Mouse (Mus musculus): Measurements from ENCODE around the gene Sidt2. TPM values are rescaled to one million over a fixed set of nuclear protein-coding genes. Genes with fewer than 3 reads are reported as not detected.

Sidt2 gene
- total and polyA plus RNA-seq, 3 experiments, result 14.6 to 54.4 (median 25.7) TPM

GRCm38 (mm10) chr9:45911673-45912072, 43.4 kb downstream of the Sidt2 start:
- H3K4me1 ChIP-seq (ENCODE audit: insufficient read depth, low read depth, low read length), result peaks cover 22% of the 10 kb centered on the region
- peaks cover 89% of the 10 kb centered on the region for H3K36me3 ChIP-seq (replicated peaks)
- ATAC-seq (ENCODE audit: extremely low read depth, insufficient number of reproducible peaks, low FRiP score, poor library complexity, severe bottlenecking), result no peak
- H3K9me3 ChIP-seq (replicated peaks), result no peaks in the 10 kb centered on the region
- H3K27me3 ChIP-seq (ENCODE audit: insufficient read depth, low read length), result no peaks in the 10 kb centered on the region
- no peak overlapping the region for H3K4me3 ChIP-seq (ENCODE audit: low read depth, low read length)
- TF ChIP-seq GATA2 (IDR thresholded peaks at IDR 0.05; ENCODE audit: borderline replicate concordance, low read depth, low read length) (no peak), POLR2AphosphoS5 (IDR thresholded peaks at IDR 0.05; ENCODE audit: insufficient replicate concordance, low read depth, low read length) (no peak), GATA1 (IDR thresholded peaks at IDR 0.05; ENCODE audit: borderline replicate concordance, low read length) (no peak), CTCF (IDR thresholded peaks at IDR 0.05; ENCODE audit: low read depth, low read length) (peak; percentile 50), TAL1 (conservative IDR thresholded peaks at IDR 0.05; ENCODE audit: low read depth, low read length) (no peak)
- no peak for DNase-seq (ENCODE audit: low spot score)

GRCm38 (mm10) chr9:45910995-45911394, 44.1 kb downstream of the Sidt2 start:
- Histone ChIP-seq H3K27me3 (ENCODE audit: insufficient read depth, low read length) (no peaks in the 10 kb centered on the region), H3K9me3 (replicated peaks) (no peaks in the 10 kb centered on the region), H3K4me3 (ENCODE audit: low read depth, low read length) (no peak overlapping the region), H3K36me3 (replicated peaks) (peaks cover 83% of the 10 kb centered on the region), H3K4me1 (ENCODE audit: insufficient read depth, low read depth, low read length) (peaks cover 22% of the 10 kb centered on the region)
- DNase-seq (ENCODE audit: low spot score) (no peak), ATAC-seq (ENCODE audit: extremely low read depth, insufficient number of reproducible peaks, low FRiP score, poor library complexity, severe bottlenecking) (no peak)
- TF ChIP-seq GATA1 (IDR thresholded peaks at IDR 0.05; ENCODE audit: borderline replicate concordance, low read length) (no peak), TAL1 (conservative IDR thresholded peaks at IDR 0.05; ENCODE audit: low read depth, low read length) (no peak), CTCF (IDR thresholded peaks at IDR 0.05; ENCODE audit: low read depth, low read length) (no peak), POLR2AphosphoS5 (IDR thresholded peaks at IDR 0.05; ENCODE audit: insufficient replicate concordance, low read depth, low read length) (no peak), GATA2 (IDR thresholded peaks at IDR 0.05; ENCODE audit: borderline replicate concordance, low read depth, low read length) (no peak)

GRCm38 (mm10) chr9:45907078-45907428, 48.0 kb downstream of the Sidt2 start:
- H3K4me3 ChIP-seq (ENCODE audit: low read depth, low read length), result peak overlapping the region; percentile 98
- no peaks in the 10 kb centered on the region for H3K9me3 ChIP-seq (replicated peaks)
- ATAC-seq (ENCODE audit: extremely low read depth, insufficient number of reproducible peaks, low FRiP score, poor library complexity, severe bottlenecking) (no peak), DNase-seq (ENCODE audit: low spot score) (no peak)
- no peaks in the 10 kb centered on the region for H3K27me3 ChIP-seq (ENCODE audit: insufficient read depth, low read length)
- peaks cover 58% of the 10 kb centered on the region for H3K36me3 ChIP-seq (replicated peaks)
- no peak for TF ChIP-seq GATA2 (IDR thresholded peaks at IDR 0.05; ENCODE audit: borderline replicate concordance, low read depth, low read length)
- no peak for TF ChIP-seq GATA1 (IDR thresholded peaks at IDR 0.05; ENCODE audit: borderline replicate concordance, low read length)
- no peak for TF ChIP-seq TAL1 (conservative IDR thresholded peaks at IDR 0.05; ENCODE audit: low read depth, low read length)
- TF ChIP-seq CTCF (IDR thresholded peaks at IDR 0.05; ENCODE audit: low read depth, low read length), result no peak
- no peak for TF ChIP-seq POLR2AphosphoS5 (IDR thresholded peaks at IDR 0.05; ENCODE audit: insufficient replicate concordance, low read depth, low read length)
- peaks cover 35% of the 10 kb centered on the region for H3K4me1 ChIP-seq (ENCODE audit: insufficient read depth, low read depth, low read length)

GRCm38 (mm10) chr9:45906355-45907077, 48.5 kb downstream of the Sidt2 start, which contains the start of the genes Pcsk7 and Rnf214:
TSS of gene Pcsk7 (plus strand) at chr9:45906497.
TSS of gene Rnf214 (minus strand) at chr9:45906911.
- Histone ChIP-seq H3K36me3 (replicated peaks) (peaks cover 58% of the 10 kb centered on the region), H3K9me3 (replicated peaks) (no peaks in the 10 kb centered on the region), H3K4me1 (ENCODE audit: insufficient read depth, low read depth, low read length) (peaks cover 35% of the 10 kb centered on the region), H3K4me3 (ENCODE audit: low read depth, low read length) (peak within 1 kb of the TSS; percentile 98), H3K27me3 (ENCODE audit: insufficient read depth, low read length) (no peaks in the 10 kb centered on the region)
- TF ChIP-seq GATA2 (IDR thresholded peaks at IDR 0.05; ENCODE audit: borderline replicate concordance, low read depth, low read length) (no peak), POLR2AphosphoS5 (IDR thresholded peaks at IDR 0.05; ENCODE audit: insufficient replicate concordance, low read depth, low read length) (no peak), CTCF (IDR thresholded peaks at IDR 0.05; ENCODE audit: low read depth, low read length) (peak; percentile 72), TAL1 (conservative IDR thresholded peaks at IDR 0.05; ENCODE audit: low read depth, low read length) (no peak)
- ATAC-seq (ENCODE audit: extremely low read depth, insufficient number of reproducible peaks, low FRiP score, poor library complexity, severe bottlenecking) (peak; percentile 76), DNase-seq (ENCODE audit: low spot score) (peak; percentile 98)

- TF ChIP-seq GATA1 (IDR thresholded peaks at IDR 0.05; ENCODE audit: borderline replicate concordance, low read length) (no peak), CTCF (IDR thresholded peaks at IDR 0.05; ENCODE audit: low read depth, low read length) (no peak), TAL1 (conservative IDR thresholded peaks at IDR 0.05; ENCODE audit: low read depth, low read length) (no peak), GATA2 (IDR thresholded peaks at IDR 0.05; ENCODE audit: borderline replicate concordance, low read depth, low read length) (no peak), POLR2AphosphoS5 (IDR thresholded peaks at IDR 0.05; ENCODE audit: insufficient replicate concordance, low read depth, low read length) (no peak)
- no peaks in the 10 kb centered on the region for H3K9me3 ChIP-seq (replicated peaks)
- peak; percentile 33 for DNase-seq (ENCODE audit: low spot score)
- peak overlapping the region; percentile 98 for H3K4me3 ChIP-seq (ENCODE audit: low read depth, low read length)
- H3K36me3 ChIP-seq (replicated peaks), result peaks cover 55% of the 10 kb centered on the region
- no peak for ATAC-seq (ENCODE audit: extremely low read depth, insufficient number of reproducible peaks, low FRiP score, poor library complexity, severe bottlenecking)
- no peaks in the 10 kb centered on the region for H3K27me3 ChIP-seq (ENCODE audit: insufficient read depth, low read length)
- peaks cover 35% of the 10 kb centered on the region for H3K4me1 ChIP-seq (ENCODE audit: insufficient read depth, low read depth, low read length)
These were observed 49.2 kb downstream of the Sidt2 start for GRCm38 (mm10) chr9:45905811-45906237.

- ATAC-seq (ENCODE audit: extremely low read depth, insufficient number of reproducible peaks, low FRiP score, poor library complexity, severe bottlenecking) (no peak), DNase-seq (ENCODE audit: low spot score) (no peak)
- no peak for TF ChIP-seq CTCF (IDR thresholded peaks at IDR 0.05; ENCODE audit: low read depth, low read length)
- TF ChIP-seq GATA1 (IDR thresholded peaks at IDR 0.05; ENCODE audit: borderline replicate concordance, low read length), result no peak
- Histone ChIP-seq H3K4me3 (ENCODE audit: low read depth, low read length) (peak overlapping the region; percentile 98; the same call in 1 of the 2 replicates), H3K36me3 (replicated peaks) (peaks cover 50% of the 10 kb centered on the region), H3K4me1 (ENCODE audit: insufficient read depth, low read depth, low read length) (peaks cover 35% of the 10 kb centered on the region), H3K27me3 (ENCODE audit: insufficient read depth, low read length) (no peaks in the 10 kb centered on the region), H3K9me3 (replicated peaks) (no peaks in the 10 kb centered on the region)
These were observed 49.9 kb downstream of the Sidt2 start for GRCm38 (mm10) chr9:45905196-45905595.
